Mouse (Mus musculus) layer of hippocampus, adult 8-10 months (tissue): Measurements from ENCODE around the gene Prom2. TPM values are rescaled to one million over a fixed set of nuclear protein-coding genes. Genes with fewer than 3 reads are reported as not detected.

Experiments
- DNase-seq, 2 experiments: peaks; one replicate each; pipeline ENCODE4 v3.0.0; 2022; ENCODE audit warnings: low spot score in 2 of 2
- total RNA-seq, 4 experiments: library from RNA; stranded (reverse); gene quantifications; 2 replicates each; pipeline ENCODE4 v1.2.4; 2022

Gene Prom2
- total RNA-seq, 4 experiments from 2014 or later, result 0.09 to 0.39 (median 0.18) TPM; not detected in 1

DNA sequence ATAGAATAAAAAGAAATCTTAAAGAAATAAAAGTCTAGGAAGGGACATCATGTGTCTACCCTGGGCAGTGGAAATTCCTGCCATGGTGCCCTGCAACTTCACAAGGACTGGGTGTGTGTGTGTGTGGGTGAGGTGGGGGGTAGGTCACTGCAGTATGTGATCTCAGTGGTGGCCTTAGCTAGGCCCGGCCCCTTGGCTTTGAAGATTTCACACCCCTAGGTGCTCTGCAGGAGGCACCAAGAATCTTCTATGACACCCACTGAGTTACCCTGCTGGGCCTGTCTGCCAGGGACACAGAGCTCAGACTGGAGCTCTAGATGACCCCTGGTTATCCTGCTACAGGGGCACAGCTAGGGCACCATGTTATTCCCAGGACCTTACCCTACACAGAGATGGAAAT is 44.9 kb downstream of the Prom2 start:
- DNase-seq, result no peak

DNA sequence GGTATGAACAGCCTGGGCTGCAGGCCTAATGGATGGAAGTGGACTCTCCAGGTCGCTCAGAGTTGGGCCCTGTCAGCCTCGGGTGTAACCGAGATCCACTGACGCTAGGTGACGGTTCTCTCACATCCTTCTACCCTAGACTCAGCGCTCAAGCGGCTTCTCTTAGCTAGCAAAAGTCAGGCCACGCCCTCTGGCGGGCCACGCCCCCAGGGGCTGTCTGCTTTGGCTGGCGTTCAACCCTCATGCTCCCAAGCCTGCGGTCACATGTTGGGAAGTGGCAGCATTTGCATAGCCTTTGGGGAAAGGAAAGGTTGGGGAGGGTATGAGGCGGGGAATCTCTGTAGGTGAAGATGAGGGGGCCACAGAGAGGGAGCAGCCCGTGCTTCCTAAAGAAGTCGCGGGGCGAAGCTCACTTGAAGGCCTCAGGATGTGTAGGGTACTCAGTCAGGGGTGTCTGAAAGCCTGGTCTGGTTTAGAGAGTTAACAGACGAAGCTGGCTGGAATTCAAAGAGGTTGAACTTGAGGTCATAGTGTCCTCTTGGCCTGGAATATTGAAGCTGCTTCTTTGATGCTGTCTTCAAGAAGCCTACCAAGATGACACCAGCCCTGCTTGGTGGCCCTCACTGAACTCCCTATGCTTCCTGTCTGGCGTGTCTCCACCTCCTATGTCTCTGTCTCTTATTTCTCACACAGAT is 56.6 kb downstream of the Prom2 start:
- no peak for DNase-seq

DNA sequence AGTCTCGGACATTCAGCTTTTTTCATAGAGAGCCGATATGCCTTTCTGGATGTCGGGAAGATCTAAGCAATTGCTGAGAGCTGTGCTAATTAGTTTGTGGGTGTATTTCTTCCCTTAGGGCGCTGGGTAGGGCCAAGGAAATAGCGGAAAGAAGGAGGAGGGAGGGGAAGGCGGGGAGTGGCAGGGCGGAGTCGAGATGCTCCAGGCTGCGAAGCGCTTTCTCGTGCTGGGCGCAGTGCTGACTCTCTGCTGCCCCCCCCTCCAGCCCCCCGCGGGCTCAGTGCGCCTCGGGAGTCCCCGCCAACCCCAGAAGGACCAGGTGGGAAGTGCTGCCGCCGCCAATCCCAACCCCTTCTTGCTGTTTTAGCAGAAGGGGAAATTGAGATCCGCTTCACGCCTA is 58.3 kb downstream of the Prom2 start:
- DNase-seq, result no peak

DNA sequence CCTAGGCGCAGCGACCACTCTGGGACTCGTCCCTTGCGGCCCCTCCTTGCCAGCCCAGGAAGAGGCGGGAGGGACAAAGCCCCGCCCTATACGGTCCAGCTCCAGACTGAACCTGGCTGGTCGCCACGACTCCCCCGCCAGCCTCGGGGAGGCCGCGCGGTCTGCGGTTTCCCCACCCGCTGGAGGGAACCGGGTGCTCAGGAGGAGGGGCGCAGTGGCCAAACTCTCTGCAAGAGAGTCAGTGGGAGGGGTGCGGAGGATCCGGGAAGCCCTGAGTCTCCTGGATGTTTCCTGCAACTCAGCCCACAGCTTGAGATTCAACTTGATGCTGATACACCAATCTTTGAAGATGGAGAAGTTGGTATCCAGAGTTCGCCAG is 58.7 kb downstream of the Prom2 start:
- DNase-seq, result no peak

DNA sequence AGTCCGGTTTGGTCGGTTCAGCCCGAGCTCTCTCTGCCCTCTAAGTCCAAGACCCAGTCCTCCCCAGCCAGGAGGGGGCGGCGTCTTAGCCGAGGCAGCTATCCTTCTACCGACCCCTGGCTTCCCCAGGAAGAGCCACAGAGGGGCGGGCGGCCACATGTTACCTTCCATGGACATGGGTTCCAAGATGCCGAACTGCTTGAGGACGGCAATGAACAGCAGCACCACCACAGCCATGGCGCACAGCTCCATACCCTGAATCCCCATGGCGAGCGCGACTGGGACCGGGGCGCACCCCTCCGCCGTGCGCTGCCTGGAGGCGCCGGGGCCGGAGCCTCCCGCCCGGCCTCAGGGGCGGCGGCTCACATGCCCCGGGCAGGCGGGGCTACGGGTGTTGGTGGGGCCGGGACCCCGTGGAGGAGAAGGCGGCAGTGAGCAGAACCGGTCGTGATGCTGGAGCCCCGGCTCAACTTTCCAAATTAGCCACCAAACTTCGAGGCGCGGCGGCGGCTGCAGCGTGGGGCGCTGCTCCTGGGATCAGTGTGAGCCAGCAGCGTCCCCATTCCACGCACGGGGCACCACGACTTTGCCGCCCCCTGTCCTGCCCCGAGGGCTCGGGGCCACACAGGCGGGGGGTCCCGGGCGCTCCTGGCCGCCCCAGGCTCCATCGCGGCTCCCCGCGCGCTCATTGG is 59.3 kb downstream of the Prom2 start:
- no peak for DNase-seq

DNA sequence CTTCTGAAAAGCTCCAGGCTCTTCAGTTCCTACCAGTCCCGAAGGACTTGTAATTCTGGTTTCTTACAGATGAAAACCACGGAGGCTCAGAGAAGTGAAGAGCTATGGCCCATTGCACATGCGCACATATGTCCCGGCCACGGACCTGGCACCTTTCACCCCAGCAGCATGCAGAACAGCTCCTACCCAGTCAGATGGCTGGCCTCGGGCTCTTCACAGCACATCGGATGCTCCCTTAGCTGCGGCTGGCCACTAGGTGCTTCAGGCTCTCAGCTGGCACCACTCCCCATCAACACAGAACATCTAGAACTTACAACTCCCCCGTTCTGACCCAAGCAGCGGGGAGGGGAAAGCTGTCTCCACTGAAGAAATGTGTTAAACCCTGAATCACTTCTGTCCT is 61.5 kb downstream of the Prom2 start:
- DNase-seq, result no peak

DNA sequence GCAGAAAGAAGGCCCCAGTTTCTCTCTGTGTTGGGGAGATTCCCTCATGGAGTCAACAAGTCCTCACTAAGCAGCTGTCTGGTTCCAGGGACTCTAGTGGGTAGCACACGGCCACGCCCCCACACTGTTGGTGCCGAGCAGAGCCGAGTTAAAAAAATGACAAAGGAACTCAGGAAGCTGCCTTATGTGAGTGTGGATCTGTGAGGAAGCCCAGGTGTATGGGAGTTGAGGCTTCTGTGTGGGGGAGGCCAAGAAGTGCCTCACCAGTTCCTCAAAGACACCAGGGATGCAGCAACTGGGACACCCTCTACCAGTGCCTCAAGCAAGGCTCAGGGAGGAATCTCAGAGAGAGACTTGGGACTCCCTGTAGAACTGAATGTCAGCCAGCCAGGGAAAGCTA is 62.1 kb downstream of the Prom2 start:
- DNase-seq, result no peak

Other genes starting within 250 kb of the Prom2 start
- 1 to 10 TPM in 3 of 4 experiments, under 1 TPM in 1; 0.99 to 1.6 (median 1.2) TPM for gene Dusp2, start 205.3 kb downstream of the Prom2 start, total RNA-seq
- gene Astl, start 202.8 kb downstream of the Prom2 start, total RNA-seq, result not detected
- under 1 TPM in 3 of 4 experiments, not detected in 1; 0.09 to 0.41 (median 0.12) TPM for gene Adra2b, start 178.3 kb downstream of the Prom2 start, total RNA-seq
- under 1 TPM in 2 of 4 experiments, not detected in 2; 0.13 to 0.27 TPM for gene Gpat2, start 116.3 kb downstream of the Prom2 start, total RNA-seq
- 10 to 100 TPM; 17.9 to 21.1 (median 19.8) TPM for gene Fahd2a, start 96.9 kb downstream of the Prom2 start, total RNA-seq
- gene Kcnip3, start 19.4 kb downstream of the Prom2 start, total RNA-seq, result 10 to 100 TPM; 74.3 to 80.1 (median 78.6) TPM
- gene Zfp661, start 45.6 kb upstream of the Prom2 start, total RNA-seq, result 1 to 10 TPM; 7.1 to 8.6 (median 7.8) TPM
- gene Mrps5, start 45.8 kb upstream of the Prom2 start, total RNA-seq, result 100 to 1,000 TPM in 2 of 4 experiments, 10 to 100 TPM in 2; 88.6 to 107 (median 96.5) TPM
- gene Mal, start 115.2 kb upstream of the Prom2 start, total RNA-seq, result 100 to 1,000 TPM in 1 of 4 experiments, 10 to 100 TPM in 3; 85.6 to 103 (median 87.1) TPM
- gene Mall, start 188.5 kb upstream of the Prom2 start, total RNA-seq, result 1 to 10 TPM in 1 of 4 experiments, under 1 TPM in 3; 0.54 to 1.1 (median 0.86) TPM
- gene Nphp1, start 247.4 kb upstream of the Prom2 start, total RNA-seq, result 10 to 100 TPM; 20.6 to 21.7 (median 21.2) TPM